Mouse (Mus musculus): ENCODE results near the gene Il17d. TPM values are rescaled to one million over a fixed set of nuclear protein-coding genes. Genes with fewer than 3 reads are reported as not detected.

Il17d gene
- polyA plus RNA-seq, 1 experiment from 2014 or later: 1.6 TPM

DNA sequence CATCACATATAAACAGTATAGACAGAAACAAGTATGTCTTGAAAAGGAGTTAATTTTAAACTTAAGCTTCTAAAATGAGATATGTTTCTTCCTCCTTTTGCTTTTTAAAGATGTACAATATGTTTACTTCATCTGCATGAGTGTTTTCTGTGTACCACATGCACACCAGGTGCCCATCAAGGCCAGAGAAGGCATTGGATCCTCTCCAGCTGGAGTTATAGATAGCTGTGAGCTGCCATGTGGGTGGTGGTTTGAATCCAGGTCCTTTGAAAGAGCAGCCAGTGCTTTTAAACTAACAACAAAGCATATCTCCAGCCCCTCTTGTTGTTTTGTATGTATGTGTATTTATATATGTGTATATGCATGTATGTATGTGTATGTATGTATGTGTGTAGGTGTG is 28.4 kb downstream of the Il17d start:
- Histone ChIP-seq H3K4me2 (ENCODE audit: low read depth, low read length) (no peak overlapping the region), H3K27ac (replicated peaks; ENCODE audit: low read depth, low read length) (no peak overlapping the region), H3K4me3 (ENCODE audit: low read depth, low read length) (no peak overlapping the region), H3K9ac (replicated peaks; ENCODE audit: low read length) (no peak overlapping the region), H3K9me3 (replicated peaks; ENCODE audit: control insufficient read depth, low read length) (no peaks in the 10 kb centered on the region), H3K27me3 (ENCODE audit: control insufficient read depth, insufficient read depth, low read length) (no peaks in the 10 kb centered on the region), H3K4me1 (ENCODE audit: control insufficient read depth, insufficient read depth, low read length) (no peaks in the 10 kb centered on the region), H3K36me3 (replicated peaks; ENCODE audit: control insufficient read depth, insufficient read depth, low read depth, low read length) (no peaks in the 10 kb centered on the region; the same call in 1 of the 2 replicates)
- no peak for DNase-seq (ENCODE audit: low spot score)
- ATAC-seq (replicated peaks; ENCODE audit: insufficient number of reproducible peaks, low FRiP score, low TSS enrichment, low read depth): no peak

DNA sequence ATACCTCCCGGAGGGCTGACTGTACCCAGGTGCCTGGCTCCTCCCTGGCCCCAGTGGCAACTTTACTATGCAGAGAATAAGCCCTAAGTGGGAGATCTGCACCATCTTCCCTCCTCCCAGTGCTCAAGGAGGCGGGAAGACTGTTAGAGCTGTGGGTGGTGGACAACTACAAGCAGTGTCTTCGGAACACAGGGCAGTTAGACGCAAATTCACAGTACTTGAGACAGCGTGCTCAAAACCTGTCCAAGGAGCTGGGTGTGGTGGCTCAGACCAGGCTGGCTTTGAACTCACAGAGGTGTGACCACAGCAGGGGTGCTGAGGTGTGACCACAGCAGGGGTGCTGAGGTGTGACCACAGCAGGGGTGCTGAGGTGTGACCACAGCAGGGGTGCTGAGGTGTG is 29.9 kb downstream of the Il17d start:
- DNase-seq (ENCODE audit: low spot score): no peak
- WGBS: 86% methylated on average over 5 of the region's 5 CpGs

DNA sequence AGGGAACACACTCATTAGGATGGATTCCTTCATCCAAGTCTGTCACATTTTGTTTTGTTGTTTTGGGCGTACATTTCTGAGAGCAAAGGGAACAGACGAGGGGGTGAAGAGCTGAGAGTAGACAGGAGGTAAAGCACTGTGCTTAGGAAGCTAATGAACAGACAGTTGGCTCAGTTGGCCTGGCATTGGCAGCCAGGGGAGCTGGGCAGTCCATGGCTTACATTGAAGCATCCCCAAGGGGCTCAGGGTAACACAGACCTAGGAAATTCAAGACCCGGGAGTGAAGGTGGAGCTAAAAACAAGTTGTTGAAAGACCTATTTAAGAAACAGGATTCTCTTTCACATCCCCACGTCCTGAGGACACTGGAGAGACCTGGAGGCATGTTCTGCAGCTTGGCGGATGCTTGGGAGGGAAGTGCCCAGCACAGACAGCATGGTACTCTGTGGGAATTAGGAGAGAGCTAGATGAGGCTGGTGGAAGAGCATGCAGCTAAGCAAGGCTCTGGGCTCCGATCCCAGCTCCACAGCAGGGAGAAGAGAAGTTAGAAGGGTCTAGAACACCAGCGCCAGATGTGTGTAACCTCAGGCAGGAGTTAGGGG is 31.0 kb downstream of the Il17d start:
- no peak overlapping the region for H3K4me3 ChIP-seq (ENCODE audit: low read depth, low read length)
- DNase-seq (ENCODE audit: low spot score): no peak
- H3K4me2 ChIP-seq (ENCODE audit: low read depth, low read length): no peak overlapping the region
- no peaks in the 10 kb centered on the region for H3K36me3 ChIP-seq (replicated peaks; ENCODE audit: control insufficient read depth, insufficient read depth, low read depth, low read length)
- ATAC-seq (replicated peaks; ENCODE audit: insufficient number of reproducible peaks, low FRiP score, low TSS enrichment, low read depth): no peak
- no peak overlapping the region for H3K27ac ChIP-seq (replicated peaks; ENCODE audit: low read depth, low read length)
- H3K9me3 ChIP-seq (replicated peaks; ENCODE audit: control insufficient read depth, low read length): no peaks in the 10 kb centered on the region
- H3K9ac ChIP-seq (replicated peaks; ENCODE audit: low read length): no peak overlapping the region
- no peaks in the 10 kb centered on the region for H3K4me1 ChIP-seq (ENCODE audit: control insufficient read depth, insufficient read depth, low read length)
- H3K27me3 ChIP-seq (ENCODE audit: control insufficient read depth, insufficient read depth, low read length): no peaks in the 10 kb centered on the region
- WGBS: 78% methylated on average over 7 of the region's 7 CpGs

More for the DNA sequence above, 29.9 kb downstream of the Il17d start:
- H3K4me1 ChIP-seq (ENCODE audit: control insufficient read depth, insufficient read depth, low read length): no peaks in the 10 kb centered on the region
- no peaks in the 10 kb centered on the region for H3K27me3 ChIP-seq (ENCODE audit: control insufficient read depth, insufficient read depth, low read length)
- no peaks in the 10 kb centered on the region; the same call in 1 of the 2 replicates for H3K36me3 ChIP-seq (replicated peaks; ENCODE audit: control insufficient read depth, insufficient read depth, low read depth, low read length)
- H3K4me2 ChIP-seq (ENCODE audit: low read depth, low read length): no peak overlapping the region
- ATAC-seq (replicated peaks; ENCODE audit: insufficient number of reproducible peaks, low FRiP score, low TSS enrichment, low read depth): no peak
- H3K9me3 ChIP-seq (replicated peaks; ENCODE audit: control insufficient read depth, low read length): no peaks in the 10 kb centered on the region
- no peak overlapping the region for H3K9ac ChIP-seq (replicated peaks; ENCODE audit: low read length)
- H3K4me3 ChIP-seq (ENCODE audit: low read depth, low read length): no peak overlapping the region
- no peak overlapping the region for H3K27ac ChIP-seq (replicated peaks; ENCODE audit: low read depth, low read length)

DNA sequence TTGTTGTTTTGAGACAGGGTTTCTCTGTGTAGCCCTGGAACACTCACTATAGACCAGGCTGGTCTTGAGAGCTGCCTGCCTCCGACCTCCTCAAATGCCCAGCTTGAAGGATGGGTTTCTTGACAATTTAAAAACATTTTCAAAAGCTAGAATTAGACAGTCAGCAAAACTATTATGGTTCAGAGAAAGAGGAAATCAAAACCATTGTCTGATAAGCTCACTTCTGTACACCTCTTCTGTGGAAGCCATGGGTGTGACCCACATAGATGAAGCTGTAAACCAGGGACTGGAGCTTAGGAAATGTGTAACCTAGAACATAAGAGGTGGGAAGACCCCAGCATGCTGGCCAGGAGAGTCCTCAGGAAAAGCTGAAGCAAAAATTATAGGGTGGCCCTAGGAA is 32.3 kb downstream of the Il17d start:
- no peak overlapping the region for H3K4me2 ChIP-seq (ENCODE audit: low read depth, low read length)
- no peak overlapping the region for H3K9ac ChIP-seq (replicated peaks; ENCODE audit: low read length)
- 89% methylated on average over 1 of the region's 1 CpGs for WGBS
- ATAC-seq (replicated peaks; ENCODE audit: insufficient number of reproducible peaks, low FRiP score, low TSS enrichment, low read depth): no peak
- H3K27me3 ChIP-seq (ENCODE audit: control insufficient read depth, insufficient read depth, low read length): no peaks in the 10 kb centered on the region
- no peaks in the 10 kb centered on the region for H3K36me3 ChIP-seq (replicated peaks; ENCODE audit: control insufficient read depth, insufficient read depth, low read depth, low read length)
- no peak overlapping the region for H3K27ac ChIP-seq (replicated peaks; ENCODE audit: low read depth, low read length)
- no peak overlapping the region for H3K4me3 ChIP-seq (ENCODE audit: low read depth, low read length)
- no peaks in the 10 kb centered on the region for H3K9me3 ChIP-seq (replicated peaks; ENCODE audit: control insufficient read depth, low read length)
- no peaks in the 10 kb centered on the region for H3K4me1 ChIP-seq (ENCODE audit: control insufficient read depth, insufficient read depth, low read length)
- DNase-seq (ENCODE audit: low spot score): no peak

DNA sequence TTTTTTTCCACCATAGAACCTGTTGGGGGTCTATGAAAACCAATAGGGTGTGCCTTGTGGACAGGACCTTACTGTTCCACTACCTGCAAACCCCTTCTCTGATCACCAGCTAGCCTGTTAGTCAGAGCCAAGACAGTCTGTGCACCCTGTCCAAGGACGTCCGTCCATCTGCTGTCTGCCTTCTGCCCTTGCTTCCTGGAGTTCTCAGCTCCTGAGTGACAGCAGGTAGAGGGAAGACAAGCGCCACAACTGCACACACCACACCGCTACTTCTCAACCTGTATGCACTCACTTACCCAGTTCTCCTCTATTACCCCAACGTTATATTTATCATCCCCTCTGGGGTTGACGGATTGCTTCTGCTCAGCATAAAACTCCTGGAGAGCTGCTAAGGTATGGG is 41.0 kb downstream of the Il17d start:
- no peak overlapping the region for H3K27ac ChIP-seq (replicated peaks; ENCODE audit: low read depth, low read length)
- no peak for ATAC-seq (replicated peaks; ENCODE audit: insufficient number of reproducible peaks, low FRiP score, low TSS enrichment, low read depth)
- DNase-seq (ENCODE audit: low spot score): no peak
- H3K9ac ChIP-seq (replicated peaks; ENCODE audit: low read length): no peak overlapping the region
- no peaks in the 10 kb centered on the region for H3K4me1 ChIP-seq (ENCODE audit: control insufficient read depth, insufficient read depth, low read length)
- no peak overlapping the region for H3K4me2 ChIP-seq (ENCODE audit: low read depth, low read length)
- no peaks in the 10 kb centered on the region for H3K9me3 ChIP-seq (replicated peaks; ENCODE audit: control insufficient read depth, low read length)
- H3K4me3 ChIP-seq (ENCODE audit: low read depth, low read length): no peak overlapping the region
- H3K27me3 ChIP-seq (ENCODE audit: control insufficient read depth, insufficient read depth, low read length): no peaks in the 10 kb centered on the region
- H3K36me3 ChIP-seq (replicated peaks; ENCODE audit: control insufficient read depth, insufficient read depth, low read depth, low read length): no peaks in the 10 kb centered on the region
- WGBS: 90% methylated on average over 6 of the region's 6 CpGs

DNA sequence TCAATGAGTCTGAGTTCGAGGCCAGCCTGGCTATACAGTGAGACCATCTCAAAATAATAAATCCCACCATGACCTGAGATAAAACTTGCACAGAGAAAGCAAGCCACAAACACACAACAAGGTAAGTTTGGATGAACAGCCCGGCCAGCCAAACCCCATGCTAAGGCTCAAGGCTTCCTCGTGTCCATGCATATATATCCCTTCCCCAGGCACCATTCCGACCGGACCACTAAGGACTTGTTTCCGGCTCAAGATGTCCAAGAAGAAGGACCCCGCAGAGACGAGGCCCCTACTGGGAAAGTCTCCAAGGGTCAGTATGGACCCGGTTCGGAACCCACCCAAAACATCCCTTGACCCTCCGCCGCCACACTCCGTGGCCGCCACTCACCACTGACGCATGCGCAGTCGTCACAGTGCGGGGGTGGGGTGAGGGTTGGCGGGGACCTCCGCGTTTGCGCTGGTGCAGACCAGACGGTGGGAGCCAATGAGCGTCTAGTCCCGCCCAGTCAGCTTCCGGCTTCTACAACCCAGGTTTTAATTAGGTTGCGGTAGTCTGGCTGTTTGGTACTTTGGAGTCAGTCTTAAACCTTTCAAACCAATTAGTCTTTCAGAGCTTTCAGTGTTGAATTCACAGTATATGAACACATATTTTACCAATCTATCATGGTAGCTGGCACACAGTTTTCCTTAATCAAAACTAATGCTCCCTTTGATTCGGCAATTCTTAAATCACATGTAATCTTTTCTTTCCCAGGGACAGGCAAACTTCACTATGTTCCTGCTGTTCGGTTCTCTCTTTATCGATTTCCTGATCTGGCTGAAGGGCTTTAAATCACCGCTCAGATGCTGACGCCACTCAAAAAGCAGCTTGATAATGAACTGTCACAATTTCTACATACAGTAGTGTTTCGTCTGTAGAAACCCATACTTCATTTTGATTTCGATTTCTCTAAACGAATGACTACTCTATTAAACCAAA is 46.9 kb downstream of the Il17d start, which contains the start of gene Eef1akmt1:
Gene Eef1akmt1, minus strand, starts transcription at position 458 of the 979 bp plus-strand sequence.
- no peaks in the 10 kb centered on the region for H3K9me3 ChIP-seq (replicated peaks; ENCODE audit: control insufficient read depth, low read length)
- peak within 1 kb of the TSS; percentile 54 for H3K4me2 ChIP-seq (ENCODE audit: low read depth, low read length)
- no peaks in the 10 kb centered on the region; the same call in 1 of the 2 replicates for H3K36me3 ChIP-seq (replicated peaks; ENCODE audit: control insufficient read depth, insufficient read depth, low read depth, low read length)
- peak; percentile 94 for ATAC-seq (replicated peaks; ENCODE audit: insufficient number of reproducible peaks, low FRiP score, low TSS enrichment, low read depth)
- DNase-seq (ENCODE audit: low spot score): peak; percentile 97
- H3K4me3 ChIP-seq (ENCODE audit: low read depth, low read length): peak within 1 kb of the TSS; percentile 46
- peak within 1 kb of the TSS; percentile 57 for H3K9ac ChIP-seq (replicated peaks; ENCODE audit: low read length)
- WGBS: 12% methylated on average over 35 of the region's 35 CpGs
- no peak within 1 kb of the TSS; the same call in 1 of the 2 replicates for H3K27ac ChIP-seq (replicated peaks; ENCODE audit: low read depth, low read length)
- H3K27me3 ChIP-seq (ENCODE audit: control insufficient read depth, insufficient read depth, low read length): no peaks in the 10 kb centered on the region
- no peaks in the 10 kb centered on the region for H3K4me1 ChIP-seq (ENCODE audit: control insufficient read depth, insufficient read depth, low read length)

DNA sequence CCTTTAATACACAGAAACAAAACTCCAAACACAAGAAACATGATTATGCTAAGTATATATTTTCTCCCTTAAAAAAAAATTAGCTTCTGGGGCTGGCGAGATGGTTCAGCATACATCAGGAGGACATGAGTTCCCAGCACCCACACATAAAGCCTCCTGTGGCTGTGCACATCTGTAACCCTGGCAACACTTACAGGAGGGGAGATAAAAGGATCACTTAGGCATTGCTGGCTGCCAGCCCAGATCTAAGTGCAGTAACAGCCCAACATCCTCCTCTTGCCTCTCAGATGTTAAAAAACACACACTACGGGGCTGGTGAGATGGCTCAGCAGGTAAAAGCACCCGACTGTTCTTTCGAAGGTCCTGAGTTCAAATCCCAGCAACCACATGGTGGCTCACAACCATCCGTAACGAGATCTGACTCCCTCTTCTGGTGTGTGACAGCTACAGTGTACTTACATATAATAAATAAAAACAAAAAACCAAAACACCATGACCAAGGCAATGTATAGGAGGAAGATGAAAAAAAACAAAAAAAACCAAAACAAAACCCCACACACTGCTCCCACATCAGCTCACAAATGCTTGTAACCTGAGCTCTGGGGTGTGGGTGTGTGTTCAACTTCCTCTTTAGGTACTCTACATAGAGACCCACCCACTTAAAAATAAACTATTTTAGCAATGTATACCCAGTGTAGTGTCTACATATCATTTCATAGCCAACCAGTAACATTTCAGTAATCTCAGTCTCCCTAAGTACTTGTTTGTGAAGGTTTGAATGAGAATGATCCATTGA is 50.4 kb downstream of the Il17d start:
- WGBS: 89% methylated on average over 6 of the region's 6 CpGs
- Histone ChIP-seq H3K4me2 (ENCODE audit: low read depth, low read length) (no peak overlapping the region), H3K27ac (replicated peaks; ENCODE audit: low read depth, low read length) (no peak overlapping the region), H3K27me3 (ENCODE audit: control insufficient read depth, insufficient read depth, low read length) (no peaks in the 10 kb centered on the region), H3K9ac (replicated peaks; ENCODE audit: low read length) (no peak overlapping the region), H3K4me3 (ENCODE audit: low read depth, low read length) (no peak overlapping the region), H3K9me3 (replicated peaks; ENCODE audit: control insufficient read depth, low read length) (no peaks in the 10 kb centered on the region), H3K4me1 (ENCODE audit: control insufficient read depth, insufficient read depth, low read length) (no peaks in the 10 kb centered on the region), H3K36me3 (replicated peaks; ENCODE audit: control insufficient read depth, insufficient read depth, low read depth, low read length) (no peaks in the 10 kb centered on the region; the same call in 1 of the 2 replicates)
- DNase-seq (ENCODE audit: low spot score): no peak
- ATAC-seq (replicated peaks; ENCODE audit: insufficient number of reproducible peaks, low FRiP score, low TSS enrichment, low read depth): no peak
